Mouse (Mus musculus): ENCODE data around the gene Osbpl10.

- TF ChIP-seq FLI1 (IDR thresholded peaks at IDR 0.05; ENCODE audit: low read length) (no peak), GATA1 (IDR thresholded peaks at IDR 0.05; ENCODE audit: borderline replicate concordance, low read length) (no peak)
Observed at GRCm38 (mm10) chr9:115165996-115166395, 187.6 kb downstream of the Osbpl10 start.
